Mouse (Mus musculus) urinary bladder, postnatal 4 days (tissue): ENCODE data around the gene Lrr1.
A peak's percentile ranks its signal among the peaks of the same experiment; 100 is the strongest.
"Not testable (repeated sequence)": the region's sequence is repeated elsewhere in the genome, so short reads cannot be mapped to it uniquely, and the experiment has no call there.

Source experiments
- DNase-seq, 2 experiments: peaks; one replicate each; pipeline ENCODE4 v3.0.0; 2021 to 2022; ENCODE audit warnings: low spot score in 2 of 2

The Lrr1 gene

DNA sequence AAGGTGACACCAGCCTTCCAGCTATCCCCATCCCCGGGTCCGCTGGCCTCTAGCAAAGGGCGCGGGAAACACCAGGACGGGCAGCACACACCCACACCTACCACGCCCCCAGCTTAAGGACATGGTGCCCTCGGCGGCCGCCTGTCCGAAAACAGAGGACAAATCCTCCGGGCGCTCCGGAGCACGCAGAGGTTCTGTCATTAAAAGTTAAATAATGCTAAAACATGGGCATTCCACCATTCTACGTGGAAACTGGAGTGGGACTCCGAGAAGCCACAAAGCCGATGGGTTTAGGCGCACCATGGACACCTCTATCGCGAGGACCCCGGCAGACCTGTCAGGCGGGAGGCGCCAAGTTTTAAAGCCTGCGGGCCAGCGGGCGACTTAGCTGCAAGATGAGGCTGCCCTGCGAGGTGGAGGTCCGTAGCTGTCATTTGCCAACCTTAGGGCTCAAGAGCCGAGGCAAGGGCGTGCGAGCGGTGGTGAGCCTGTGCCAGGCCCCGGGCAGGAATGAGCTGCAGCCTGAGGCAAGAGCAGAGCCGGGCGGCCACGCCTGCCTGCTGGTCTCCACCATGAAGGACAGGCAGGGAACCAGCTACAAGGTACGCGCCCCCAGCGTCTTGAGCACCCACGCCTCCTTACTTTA lies at the start of gene Lrr1:
Gene Lrr1 (plus strand): TSS at position 354 of the 646 bp plus-strand sequence.
- peak; percentile 80 to 83 for DNase-seq

DNA sequence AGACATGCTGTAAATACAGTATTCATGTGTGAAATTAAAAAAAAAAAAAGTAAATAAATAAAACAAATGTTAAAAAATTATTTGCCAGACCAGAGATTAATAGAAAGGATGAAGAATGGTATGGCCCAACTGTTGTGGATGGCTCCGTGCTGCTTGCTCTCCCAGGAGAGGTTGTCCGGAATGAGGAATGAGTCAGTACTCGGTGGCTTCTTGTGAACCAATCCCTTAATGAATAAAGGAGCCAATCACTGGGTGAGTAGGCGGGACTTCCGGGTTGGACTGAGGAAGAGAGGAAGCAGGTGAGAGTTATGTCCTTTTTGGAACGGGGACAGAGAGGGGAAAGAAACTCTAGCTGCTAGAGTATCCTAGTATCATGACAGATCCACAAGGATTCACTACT lies 48.7 kb upstream of the Lrr1 start:
- no peak for DNase-seq

DNA sequence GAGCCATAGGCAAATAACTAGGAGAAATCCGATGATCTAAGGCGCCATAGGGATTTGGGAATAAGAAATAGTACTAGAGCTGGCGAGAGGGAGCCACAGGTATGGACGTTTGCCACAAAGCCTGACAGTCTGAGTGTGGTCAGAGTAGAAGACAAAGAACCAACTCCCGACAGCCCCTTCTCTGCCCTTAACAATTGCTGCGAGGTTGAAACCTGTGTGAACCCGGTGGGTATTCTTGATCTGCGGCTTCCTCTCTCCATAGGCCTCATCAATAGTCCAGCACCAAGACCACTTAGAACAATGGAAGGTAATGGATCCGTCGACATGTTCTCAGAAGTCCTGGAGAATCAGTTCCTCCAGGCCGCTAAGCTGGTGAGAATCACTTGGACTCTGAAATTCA lies 45.8 kb upstream of the Lrr1 start:
- no peak for DNase-seq

DNA sequence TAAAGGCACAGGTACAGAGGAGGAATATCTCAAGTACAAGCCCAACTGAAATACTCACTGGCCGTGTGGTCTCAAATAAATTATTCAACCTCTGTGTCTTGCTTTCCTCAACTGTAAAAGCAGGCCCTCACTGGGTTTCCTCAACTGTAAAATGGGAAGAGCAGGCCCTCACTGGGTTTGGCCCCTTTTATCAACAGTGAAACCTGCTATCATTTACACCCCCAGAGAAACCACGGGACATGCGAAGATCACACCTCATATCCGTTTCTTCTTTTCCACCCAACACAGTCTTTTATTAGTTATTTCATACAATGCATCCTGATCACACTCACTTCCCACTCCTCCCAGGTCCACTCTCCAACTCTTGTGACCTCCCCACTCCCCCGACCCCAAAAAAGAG lies 43.5 kb upstream of the Lrr1 start:
- no peak for DNase-seq

DNA sequence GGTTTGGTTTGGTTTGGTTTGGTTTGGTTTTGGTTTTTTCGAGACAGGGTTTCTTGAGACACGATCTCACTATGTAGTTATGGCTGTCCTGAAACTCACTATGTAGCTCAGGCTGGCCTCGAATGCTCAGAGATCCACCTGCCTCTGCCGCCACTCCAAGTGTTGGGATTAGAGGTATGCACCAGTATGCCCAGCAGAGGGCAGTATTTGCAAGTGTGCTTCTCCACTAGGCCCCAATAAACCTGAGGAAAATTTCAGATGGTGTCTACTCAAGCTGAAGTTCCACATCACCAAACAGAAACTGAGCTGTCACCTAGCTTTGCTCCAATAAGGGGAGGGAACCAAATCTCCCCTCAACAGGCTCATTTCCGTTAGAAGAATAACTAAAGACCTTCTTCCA lies 41.4 kb upstream of the Lrr1 start:
- DNase-seq: no peak

DNA sequence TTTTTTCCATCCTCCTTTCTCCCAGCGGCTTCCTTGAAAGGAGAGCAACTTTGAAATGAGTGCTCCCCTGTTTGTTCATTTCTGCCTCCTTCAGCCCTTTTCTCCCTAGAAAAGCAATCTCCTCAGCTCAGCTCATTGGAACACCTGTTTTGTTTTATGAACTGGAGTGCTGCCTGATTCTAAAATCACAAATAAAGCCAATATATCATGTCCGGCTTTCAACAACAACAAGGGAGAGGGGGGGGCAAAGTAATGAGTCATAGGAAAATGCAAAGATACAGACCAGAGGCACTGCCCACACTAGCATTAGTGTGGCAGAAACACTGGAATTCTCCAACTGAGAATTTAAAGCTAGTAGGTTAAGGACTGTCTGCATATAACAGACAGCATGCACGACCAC lies 41.0 kb upstream of the Lrr1 start:
- DNase-seq: no peak

DNA sequence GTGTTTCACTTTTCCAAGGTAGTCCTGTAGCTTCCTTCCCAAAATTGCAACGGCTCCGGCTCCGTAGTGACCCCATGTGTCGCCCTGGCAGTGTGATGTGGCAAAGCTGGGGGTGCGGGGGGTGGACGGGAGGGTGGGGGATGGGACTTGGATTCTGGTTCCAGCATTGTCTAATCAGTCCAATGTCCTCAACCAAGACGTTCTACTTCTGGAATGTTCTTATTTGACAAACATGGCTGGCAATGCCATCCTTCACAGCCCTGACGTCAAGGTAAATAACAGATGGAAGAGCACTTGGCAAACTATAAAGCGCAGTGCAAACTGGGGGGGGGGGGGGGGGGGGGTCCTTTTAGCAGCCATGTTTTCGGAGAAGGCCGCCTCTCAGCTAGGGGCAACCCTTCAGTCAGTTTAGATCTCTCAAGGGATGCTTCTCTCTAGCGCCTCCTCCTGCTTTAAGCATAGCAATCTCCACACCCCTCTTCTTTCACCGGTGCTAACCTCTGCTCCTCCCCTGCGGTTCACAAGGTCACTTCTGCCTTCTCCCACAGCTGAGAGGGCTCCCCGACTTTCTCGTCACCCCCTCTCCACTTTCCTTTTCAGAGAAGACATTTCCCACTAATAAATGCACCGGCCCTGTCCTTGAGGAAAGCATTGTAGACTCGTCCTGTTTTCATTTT lies 38.8 kb upstream of the Lrr1 start:
- DNase-seq: no peak

DNA sequence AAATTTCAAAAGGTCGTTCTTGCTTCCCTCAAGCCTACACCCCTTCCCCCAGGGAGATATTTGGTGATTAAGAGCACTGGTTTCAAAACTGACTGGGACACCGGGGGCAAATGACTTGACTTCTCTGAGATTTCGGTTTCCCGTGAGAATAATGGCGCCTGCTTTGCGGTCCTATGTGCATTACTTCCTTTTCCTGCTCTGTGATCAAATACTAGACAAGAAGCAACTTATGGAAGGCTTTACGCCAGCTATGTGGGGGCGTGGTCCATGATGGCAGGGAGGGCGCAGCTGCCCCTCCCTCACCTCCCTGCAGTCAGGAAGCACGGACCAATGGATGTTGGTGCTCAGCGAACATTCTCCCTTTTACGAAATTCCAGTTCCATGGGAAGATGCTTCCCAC lies 38.1 kb upstream of the Lrr1 start:
- no peak for DNase-seq

DNA sequence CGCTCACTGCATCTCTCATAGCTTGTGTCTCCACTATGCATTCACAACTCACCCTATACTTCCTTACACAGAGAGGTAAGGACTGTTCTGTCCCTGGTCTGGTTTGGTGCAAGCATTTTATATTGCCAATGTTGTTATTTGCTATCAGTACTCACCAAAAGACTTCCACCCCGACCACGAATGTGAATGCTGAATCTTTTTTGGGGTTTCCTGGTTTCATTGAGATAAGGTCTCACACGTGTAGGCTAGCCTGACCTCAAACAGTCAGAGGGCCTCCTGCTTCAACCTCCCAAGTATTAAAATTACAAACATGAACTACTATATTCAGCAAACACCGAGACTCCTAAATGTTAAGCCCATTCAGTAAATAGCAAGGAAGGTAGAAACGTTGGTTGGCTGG lies 37.3 kb upstream of the Lrr1 start:
- DNase-seq: no peak

DNA sequence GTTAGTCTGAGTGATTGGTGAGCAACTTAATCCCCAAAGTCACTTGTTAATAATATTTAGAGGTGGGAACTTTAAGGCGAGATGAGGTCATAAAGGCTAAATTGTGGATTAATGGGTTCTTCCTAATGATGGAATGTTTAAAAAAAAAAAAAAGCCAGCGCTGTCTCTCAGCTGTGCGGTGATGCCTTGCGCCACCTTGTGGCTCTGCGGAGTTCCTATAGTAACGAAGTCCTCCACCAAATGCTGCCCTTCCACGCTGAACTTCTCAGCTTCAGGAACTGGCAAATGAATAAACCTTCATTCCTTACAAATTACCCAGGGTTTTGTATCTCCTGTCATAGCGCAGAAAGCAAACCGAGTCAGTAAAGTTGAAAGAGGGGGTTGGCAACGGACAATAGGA lies 36.6 kb upstream of the Lrr1 start:
- DNase-seq: no peak

DNA sequence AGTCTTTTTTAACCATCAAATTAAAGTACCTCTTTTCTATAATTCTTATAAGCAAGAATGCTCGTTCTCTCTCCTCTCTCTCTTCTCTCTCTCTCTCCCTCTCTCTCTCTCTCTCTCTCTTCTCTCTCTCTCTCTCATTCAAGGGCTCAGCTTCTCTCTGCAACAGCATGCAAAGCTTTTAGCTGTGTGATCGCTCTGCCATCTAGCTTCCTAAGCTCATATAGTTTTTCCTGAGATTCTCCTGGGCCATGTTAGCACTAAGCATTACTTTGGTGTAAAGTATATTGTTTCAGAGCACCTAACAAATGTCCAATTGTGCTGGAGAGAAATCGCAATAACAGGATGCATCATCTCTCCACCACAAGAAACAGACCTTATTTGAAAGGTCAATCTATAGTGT lies 29.4 kb upstream of the Lrr1 start:
- no peak for DNase-seq

DNA sequence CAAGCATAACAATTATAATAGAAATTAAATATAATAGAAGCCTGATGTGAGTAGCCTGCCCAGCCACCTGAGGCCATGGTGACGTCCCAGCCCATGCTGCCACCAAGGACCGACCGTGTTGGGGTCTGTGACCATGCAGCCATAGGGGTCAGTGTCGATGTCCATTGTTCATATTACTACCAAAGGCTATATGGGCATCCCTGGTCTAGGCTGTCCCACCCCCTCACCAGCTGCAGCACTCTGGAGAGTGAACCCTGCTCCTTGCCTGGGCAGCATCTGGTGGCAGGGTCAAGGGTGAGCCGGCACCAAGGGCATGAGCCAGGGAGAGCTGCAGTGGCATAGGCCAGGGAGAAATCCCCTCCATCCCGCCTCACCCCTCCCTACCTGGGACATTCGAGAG lies 28.8 kb upstream of the Lrr1 start:
- no peak for DNase-seq

DNA sequence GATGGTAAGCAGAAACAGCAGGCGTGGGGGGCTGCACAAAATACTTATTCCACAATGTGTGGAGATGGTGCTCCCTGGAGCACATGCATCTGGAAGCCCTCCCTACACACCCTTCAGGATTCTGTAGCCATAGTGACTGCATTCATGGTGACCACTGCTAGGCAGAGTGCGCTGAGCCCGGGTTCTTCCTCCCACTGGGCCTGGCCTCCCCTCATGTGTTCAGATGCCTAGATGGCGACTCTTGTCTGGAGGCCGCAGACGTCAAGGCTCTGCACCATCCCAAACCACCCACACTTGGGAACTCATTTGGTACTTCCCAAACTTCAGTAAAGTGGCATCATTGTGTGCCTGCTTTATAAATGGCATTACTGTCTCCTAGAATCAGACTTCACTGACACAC lies 25.2 kb upstream of the Lrr1 start:
- no peak for DNase-seq

DNA sequence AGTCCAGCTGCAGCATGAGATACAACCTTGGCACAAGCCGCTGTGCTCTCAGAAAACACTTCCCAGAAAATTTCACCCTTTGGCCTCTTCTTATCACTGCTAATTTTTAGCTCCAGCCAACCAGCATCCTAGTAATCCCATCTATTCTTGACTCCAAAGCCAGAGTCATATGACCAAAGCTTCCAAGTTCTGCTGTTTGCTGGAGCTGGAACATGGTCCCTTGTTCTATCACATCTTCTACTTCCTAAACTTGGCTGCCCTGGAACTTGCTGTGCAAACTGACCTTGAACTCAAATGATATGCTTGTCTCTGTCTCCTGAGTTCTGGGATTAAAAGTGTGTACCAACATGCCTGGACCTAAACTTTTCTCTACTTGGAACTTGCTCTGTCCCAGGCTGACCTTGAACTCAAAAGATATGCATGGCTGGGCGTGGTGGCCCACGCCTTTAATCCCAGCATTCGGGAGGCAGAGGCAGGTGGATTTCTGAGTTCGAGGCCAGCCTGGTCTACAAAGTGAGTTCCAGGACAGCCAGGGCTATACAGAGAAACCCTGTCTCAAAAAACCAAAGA lies 21.4 kb upstream of the Lrr1 start:
- DNase-seq: no peak

DNA sequence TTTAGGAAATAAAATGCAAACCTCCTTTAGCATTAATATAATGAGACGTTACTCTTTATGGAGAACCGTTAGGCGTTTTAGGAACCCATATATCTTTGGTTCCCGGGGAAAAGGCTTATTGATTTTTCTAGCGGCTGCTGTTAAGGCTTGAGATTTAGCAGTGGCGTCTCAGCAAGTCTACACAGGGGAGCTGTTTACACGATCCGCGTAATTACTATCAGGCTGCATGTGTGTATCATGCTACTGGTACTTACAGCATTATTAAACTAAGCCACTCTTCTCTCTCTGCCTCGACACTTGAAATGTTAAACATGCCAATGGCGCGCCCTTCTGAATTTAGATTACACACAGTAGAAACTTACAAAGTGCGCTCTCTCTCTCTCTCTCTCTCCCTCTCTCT lies 18.6 kb upstream of the Lrr1 start:
- no peak for DNase-seq

DNA sequence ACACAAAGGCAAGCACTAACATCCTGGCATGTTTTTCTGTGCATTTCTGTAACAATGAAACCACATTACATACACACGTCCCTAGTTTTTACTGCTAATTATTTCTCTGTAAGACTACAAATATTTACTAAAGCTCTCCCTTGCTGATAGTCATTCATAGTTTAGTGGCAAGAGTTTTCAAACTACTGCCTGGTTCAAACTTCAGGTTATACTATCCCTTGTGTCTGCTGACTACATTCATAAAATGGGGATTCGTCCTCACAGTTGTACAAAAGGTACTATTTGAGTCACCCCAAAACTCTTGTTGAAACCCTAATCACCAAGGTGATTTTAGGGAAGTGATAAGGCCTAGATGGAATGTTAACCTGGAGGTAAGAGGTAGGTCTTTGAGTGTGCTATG lies 12.7 kb upstream of the Lrr1 start:
- no peak for DNase-seq

DNA sequence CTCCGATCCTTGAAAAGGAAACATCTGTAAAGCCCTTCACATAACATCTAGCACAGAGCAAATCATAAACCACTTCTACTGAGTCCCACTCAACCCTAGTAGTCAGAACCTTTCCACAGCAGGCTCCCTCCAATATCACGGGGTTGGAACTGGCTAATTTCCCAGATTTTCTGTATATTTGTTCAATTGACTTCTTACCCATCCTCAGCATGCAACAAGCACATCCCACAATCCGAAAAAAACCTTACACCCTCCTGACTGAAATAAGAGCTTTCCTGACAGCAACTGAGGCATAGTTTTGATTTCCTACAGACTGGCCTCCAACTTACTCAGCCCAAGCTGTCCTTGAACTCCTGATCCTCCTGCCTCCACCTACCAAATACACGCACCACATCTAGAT lies 12.2 kb upstream of the Lrr1 start:
- no peak for DNase-seq

DNA sequence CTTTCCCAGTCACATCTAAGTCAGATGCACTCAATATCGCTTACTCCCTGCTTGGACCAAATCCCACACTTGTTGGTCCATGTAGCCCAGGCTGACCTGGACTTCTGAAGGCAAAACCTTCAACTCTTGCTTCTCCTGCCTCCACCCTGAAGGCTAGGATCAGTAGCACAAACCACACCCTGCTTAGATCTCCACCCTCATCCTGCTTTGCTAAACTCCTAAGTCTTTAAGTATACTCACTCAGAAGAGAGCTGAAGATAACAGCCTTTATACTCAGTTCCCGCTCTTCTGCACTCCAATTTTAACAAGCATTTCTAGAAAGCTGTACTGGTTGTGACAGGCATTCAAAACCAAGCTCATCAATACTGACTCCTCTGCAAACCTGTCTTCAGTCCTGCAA lies 11.5 kb upstream of the Lrr1 start:
- DNase-seq: no peak

DNA sequence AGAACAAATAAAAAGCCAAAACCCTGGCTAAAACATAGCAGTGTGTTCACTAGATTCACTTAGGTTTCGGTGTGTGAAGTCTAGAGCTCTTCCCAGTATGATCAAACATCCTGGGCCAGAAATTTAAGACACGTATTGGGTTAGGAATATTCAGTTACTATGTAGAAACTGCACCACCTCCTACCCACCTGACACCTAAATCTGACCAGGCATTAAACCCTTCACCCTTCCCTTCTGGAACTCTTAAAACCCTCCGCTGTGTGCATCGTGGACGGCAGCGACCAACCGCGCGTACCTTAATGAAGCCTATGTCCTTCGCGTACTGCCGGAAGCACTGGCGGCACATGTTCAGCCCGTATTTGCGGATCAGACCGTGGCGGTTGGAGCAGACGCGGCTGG lies 10.2 kb upstream of the Lrr1 start:
- no peak for DNase-seq

DNA sequence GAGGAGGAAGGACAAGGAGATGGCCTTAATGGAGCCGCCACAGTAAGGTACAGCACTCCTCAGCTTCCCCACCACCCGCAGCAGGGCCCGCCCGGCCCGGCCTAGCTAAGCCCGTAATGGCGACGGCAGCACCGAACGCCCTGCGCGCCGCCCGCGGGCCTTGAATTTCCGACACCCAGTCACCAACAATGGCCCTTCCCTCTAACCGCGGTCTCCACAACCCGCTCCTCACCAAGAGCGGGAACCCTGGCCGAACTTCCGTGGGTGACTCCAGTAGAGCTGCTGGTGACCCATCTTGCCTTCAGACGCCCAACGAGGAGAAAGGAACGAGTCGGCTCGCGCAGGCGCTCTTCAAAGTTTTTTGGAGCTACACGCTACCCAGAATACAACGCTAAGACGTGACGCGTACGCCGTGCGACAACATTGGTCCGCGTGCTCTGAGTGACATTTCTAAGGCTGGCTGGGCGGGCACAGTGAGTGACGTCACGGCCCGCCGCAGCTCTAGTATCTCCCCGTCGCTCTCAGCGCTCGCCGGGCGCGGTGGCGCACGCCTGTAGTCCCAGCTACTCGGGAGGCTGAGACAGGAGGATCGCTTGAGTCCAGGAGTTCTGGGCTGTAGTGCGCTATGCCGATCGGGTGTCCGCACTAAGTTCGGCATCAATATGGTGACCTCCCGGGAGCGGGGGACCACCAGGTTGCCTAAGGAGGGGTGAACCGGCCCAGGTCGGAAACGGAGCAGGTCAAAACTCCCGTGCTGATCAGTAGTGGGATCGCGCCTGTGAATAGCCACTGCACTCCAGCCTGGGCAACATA lies 9.6 kb upstream of the Lrr1 start, which contains the start of gene Rps29:
Gene Rps29 (minus strand): TSS at position 422 of the 813 bp plus-strand sequence.
- peak; percentile 94 to 95 for DNase-seq

DNA sequence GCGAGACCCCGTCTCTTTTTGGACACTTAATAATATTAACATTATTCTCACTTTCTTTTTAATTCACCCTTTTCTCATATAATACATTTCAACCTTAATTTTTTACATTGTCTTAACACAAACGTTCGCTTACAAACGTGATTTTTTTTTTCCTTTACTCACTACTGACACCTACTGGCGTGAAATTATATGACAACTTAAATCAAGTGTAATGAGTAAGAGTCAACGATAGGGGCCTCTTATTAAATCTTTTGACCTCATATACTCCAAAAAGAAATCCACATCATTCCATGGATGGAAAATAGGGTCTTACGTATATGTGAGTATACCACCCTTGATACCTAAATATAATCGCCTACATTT lies 9.1 kb upstream of the Lrr1 start:
- DNase-seq: no peak

DNA sequence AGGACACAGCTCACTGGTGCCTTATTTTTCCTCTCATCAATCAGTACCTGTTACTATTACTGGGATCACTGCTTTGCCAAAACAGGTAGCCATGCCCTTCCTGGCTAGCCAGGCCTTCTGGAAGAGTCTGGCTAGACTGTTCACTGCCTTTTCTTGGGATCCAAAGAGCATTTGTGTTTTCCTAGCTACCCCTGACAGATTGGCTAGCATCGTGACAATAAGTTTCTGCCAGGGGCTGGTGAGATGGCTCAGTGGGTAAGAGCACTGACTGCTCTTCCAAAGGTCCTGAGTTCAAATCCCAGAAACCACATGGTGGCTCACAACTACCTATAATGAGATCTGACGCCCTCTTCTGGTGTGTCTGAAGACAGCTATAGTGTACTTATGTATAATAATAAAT lies 7.9 kb upstream of the Lrr1 start:
- DNase-seq: not testable (repeated sequence)

DNA sequence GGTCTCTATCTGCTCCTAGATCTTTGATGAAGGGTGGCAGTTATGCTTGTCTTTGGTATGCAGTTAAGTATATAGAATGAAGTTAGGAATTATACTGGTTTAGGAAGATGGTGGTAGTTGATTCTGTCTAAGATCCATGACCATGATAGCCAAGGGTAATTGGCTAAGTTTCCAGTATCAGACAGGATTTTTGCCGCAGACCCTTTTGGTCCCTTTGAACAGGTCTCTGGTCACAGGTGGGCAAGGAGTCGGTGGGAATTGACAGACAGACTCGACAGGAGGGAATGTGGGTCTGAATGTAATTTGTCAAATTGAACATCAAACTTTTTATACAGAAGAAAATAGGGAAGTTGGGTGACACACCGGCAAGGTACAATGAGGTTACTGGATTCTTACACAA lies 5.0 kb upstream of the Lrr1 start:
- DNase-seq: not testable (repeated sequence)
